Mouse (Mus musculus) heart, adult 2 months (tissue): ENCODE results near the gene Gm49369. TPM values are rescaled to one million over a fixed set of nuclear protein-coding genes. Genes with fewer than 3 reads are reported as not detected.

ENCODE experiments used
- DNase-seq, 2 experiments: peaks; one replicate each; pipeline ENCODE4 v3.0.0; 2021
- H3K27ac ChIP-seq: fragments of 200-600 bp; 2 replicates; pipeline ENCODE4 v1.8.1; 2022
- H3K27me3 ChIP-seq: fragments of 200-500 bp; 2 replicates; pipeline ENCODE4 v1.6.1; 2012; ENCODE audit warnings: mild to moderate bottlenecking, low read length, inconsistent platforms, mixed read lengths; ENCODE audit not compliant: control insufficient read depth, insufficient read depth
- H3K36me3 ChIP-seq: fragments of 200-500 bp; 2 replicates; pipeline ENCODE4 v1.6.1; 2012; ENCODE audit warnings: low read length, inconsistent platforms; ENCODE audit not compliant: control insufficient read depth, insufficient read depth
- H3K4me1 ChIP-seq: fragments of 200-500 bp; 2 replicates; pipeline ENCODE4 v1.6.1; 2011; ENCODE audit warnings: low read length; ENCODE audit not compliant: control insufficient read depth, insufficient read depth
- H3K4me3 ChIP-seq: fragments of 200-600 bp; 2 replicates; pipeline ENCODE4 v1.8.1; 2022
- H3K79me2 ChIP-seq: fragments of 200-500 bp; replicated peaks from 2 replicates; pipeline ENCODE4 v1.6.1; 2012; ENCODE audit warnings: mild to moderate bottlenecking, inconsistent platforms, low read length, moderate library complexity, mixed read lengths; ENCODE audit not compliant: control insufficient read depth, insufficient read depth
- H3K9ac ChIP-seq: fragments of 200-500 bp; 2 replicates; pipeline ENCODE4 v1.6.1; 2012; ENCODE audit warnings: low read depth, mild to moderate bottlenecking, control low read depth, inconsistent platforms, low read length, mixed read lengths
- CTCF ChIP-seq: fragments of 200-600 bp; IDR thresholded peaks from 2 replicates; pipeline ENCODE4 v1.8.1; 2022; ENCODE audit warnings: antibody characterized with exemption, mild to moderate bottlenecking, moderate library complexity
- EP300 ChIP-seq: fragments of 200-500 bp; IDR thresholded peaks from 2 replicates; pipeline ENCODE4 v1.6.1; 2011; ENCODE audit warnings: low read depth, low read length, control low read depth; ENCODE audit not compliant: insufficient read depth
- POLR2A ChIP-seq: fragments of 200-500 bp; IDR thresholded peaks from 2 replicates; pipeline ENCODE4 v1.6.1; 2011; ENCODE audit warnings: mild to moderate bottlenecking, low read depth, low read length, control low read depth; ENCODE audit not compliant: insufficient read depth
- WGBS: fragments of 180-500 bp; shearing (Covaris S2); methylation state at CpG from one replicate; pipeline ENCODE4 v1.1.7; 2018; 5-methylcytosine and 5-hydroxymethylcytosine counted together
- intact Hi-C: fragments of 180-260 bp; cut with DNase I; formaldehyde crosslinking; loops from one replicate; pipeline ENCODE4 v1.15.1; 2025
- polyA plus RNA-seq: library from polyadenylated mRNA; depleted of rRNA; stranded (reverse); fragments of >200 nt; gene quantifications from 2 replicates; pipeline ENCODE4 v1.2.3, GENCODE M21; 2012
- total RNA-seq, 2 experiments: library from RNA; stranded (reverse); gene quantifications; 2 replicates each; pipeline ENCODE4 v1.2.3; 2021

The Gm49369 gene
- total and polyA plus RNA-seq, 3 experiments = 3.5 to 4.9 TPM; not detected in 1

DNA sequence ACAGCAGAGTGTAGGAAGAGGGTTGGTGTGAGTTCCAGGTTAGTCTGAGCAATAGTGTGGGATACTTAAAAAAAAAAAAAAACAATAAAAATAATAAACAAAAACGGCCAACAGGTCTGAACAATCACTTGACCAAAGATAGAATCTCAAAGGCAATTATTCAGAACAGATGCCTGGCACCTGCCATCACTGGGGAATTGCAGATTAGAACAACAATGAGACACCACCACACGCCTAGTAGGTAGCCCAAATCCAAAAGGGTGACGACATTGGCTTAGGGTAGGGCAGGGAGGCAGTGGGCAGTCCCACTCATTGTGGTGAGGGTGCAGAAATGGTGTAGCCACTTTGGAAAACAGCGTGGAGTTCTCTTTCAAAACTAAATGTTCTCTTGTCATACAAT, 9.1 kb upstream of the Gm49369 start:
- no peak for TF ChIP-seq POLR2A
- WGBS = 41% methylated on average over 4 of the region's 4 CpGs
- no peaks in the 10 kb centered on the region for H3K27me3 ChIP-seq
- peaks cover 2% of the 10 kb centered on the region; the same call in 1 of the 2 replicates for H3K79me2 ChIP-seq
- H3K9ac ChIP-seq = no peak overlapping the region
- peaks cover 21% of the 10 kb centered on the region for H3K4me1 ChIP-seq
- DNase-seq = no peak
- intact Hi-C loops = loop anchor here (2.0 kb wide), 1 partner anchor 19 kb away; the partner anchor contains the start of gene Ifitm10
- peaks cover 3% of the 10 kb centered on the region; the same call in 1 of the 2 replicates for H3K36me3 ChIP-seq
- H3K4me3 ChIP-seq = no peak overlapping the region
- no peak overlapping the region for H3K27ac ChIP-seq

- no peaks in the 10 kb centered on the region for H3K27me3 ChIP-seq
- intact Hi-C loops = loop anchor here (2.0 kb wide), 1 partner anchor 18 kb away; the partner anchor contains the start of gene Ifitm10
- peaks cover 2% of the 10 kb centered on the region; the same call in 1 of the 2 replicates for H3K79me2 ChIP-seq
- H3K4me1 ChIP-seq = peaks cover 25% of the 10 kb centered on the region
- no peak overlapping the region for H3K27ac ChIP-seq
- peaks cover 3% of the 10 kb centered on the region; the same call in 1 of the 2 replicates for H3K36me3 ChIP-seq
- TF ChIP-seq EP300 (no peak), CTCF (no peak), POLR2A (no peak)
- H3K4me3 ChIP-seq = no peak overlapping the region
- no peak for DNase-seq
- WGBS = 75% methylated on average over 3 of the region's 3 CpGs
- no peak overlapping the region for H3K9ac ChIP-seq
These were observed 8.6 kb upstream of the Gm49369 start for GRCm38 (mm10) chr7:142391108-142391507.

GRCm38 (mm10) chr7:142389961-142390650, 7.6 kb upstream of the Gm49369 start:
- peak; percentile 17 to 30 for DNase-seq
- no peaks in the 10 kb centered on the region for H3K27me3 ChIP-seq
- H3K4me1 ChIP-seq = peaks cover 29% of the 10 kb centered on the region
- intact Hi-C loops = loop anchor here (2.0 to 5.0 kb wide), 3 partner anchors 17 to 58 kb away; partner anchors contain the start of gene Ifitm10
- H3K9ac ChIP-seq = no peak overlapping the region
- TF ChIP-seq EP300 = no peak
- no peak for TF ChIP-seq CTCF
- no peak for TF ChIP-seq POLR2A
- H3K36me3 ChIP-seq = peaks cover 5% of the 10 kb centered on the region; the same call in 1 of the 2 replicates
- WGBS = 79% methylated on average over 3 of the region's 3 CpGs
- no peak overlapping the region for H3K27ac ChIP-seq
- H3K79me2 ChIP-seq = peaks cover 2% of the 10 kb centered on the region
- H3K4me3 ChIP-seq = no peak overlapping the region

- no peak overlapping the region for H3K9ac ChIP-seq
- peaks cover 2% of the 10 kb centered on the region for H3K79me2 ChIP-seq
- no peak for TF ChIP-seq EP300
- no peak for TF ChIP-seq CTCF
- TF ChIP-seq POLR2A = no peak
- peaks cover 19% of the 10 kb centered on the region for H3K4me1 ChIP-seq
- no peak overlapping the region; the same call in 1 of the 2 replicates for H3K27ac ChIP-seq
- peaks cover 5% of the 10 kb centered on the region; the same call in 1 of the 2 replicates for H3K36me3 ChIP-seq
- DNase-seq = peak; percentile 2 to 19
- intact Hi-C loops = loop anchor here (5.0 kb wide), 2 partner anchors 34 to 56 kb away; no protein-coding TSS in a partner anchor
- 92% methylated on average over 2 of the region's 2 CpGs for WGBS
- no peak overlapping the region for H3K4me3 ChIP-seq
- no peaks in the 10 kb centered on the region for H3K27me3 ChIP-seq
These were observed 6.3 kb upstream of the Gm49369 start for GRCm38 (mm10) chr7:142388740-142389139.

- Histone ChIP-seq H3K27me3 (no peaks in the 10 kb centered on the region), H3K36me3 (peaks cover 5% of the 10 kb centered on the region; the same call in 1 of the 2 replicates), H3K4me3 (no peak overlapping the region; the same call in 1 of the 2 replicates), H3K4me1 (peaks cover 15% of the 10 kb centered on the region), H3K79me2 (peaks cover 2% of the 10 kb centered on the region), H3K9ac (no peak overlapping the region), H3K27ac (peak overlapping the region; percentile 97)
- whole genome bisulfite sequencing = 95% methylated on average over 1 of the region's 1 CpGs
- intact Hi-C loops = loop anchor here (5.0 kb wide), 2 partner anchors 34 to 56 kb away; no protein-coding TSS in a partner anchor
- TF ChIP-seq EP300 = no peak
- TF ChIP-seq POLR2A = no peak
- no peak for TF ChIP-seq CTCF
- DNase-seq = no peak
These were observed 5.7 kb upstream of the Gm49369 start for GRCm38 (mm10) chr7:142388198-142388597.
